Comparison of ENCODE assay signal across 11 mouse cellular contexts in genomic region chr4:151404581-151405256, GRCm38 (mm10).
DNase-seq lines count a peak whose midpoint lies in the region; TF ChIP-seq lines count a peak whose summit lies in the region.
"Had no signal": no experiment of that assay in that cellular context is flagged by ENCODE, and none has a peak within 500 bp of the region (broad histone marks: within the 10 kb centered on the region; RNA-seq: fewer than 3 reads in every experiment).

No protein-coding gene starts in this region.

- TF ChIP-seq POLR2A in kidney, adult 2 months (IDR thresholded peaks at IDR 0.05; ENCODE audit: low read depth, low read length), result no peak

- WGBS in kidney, adult 2 months, result 39% methylated on average over 17 of the region's 17 CpGs

- no peak overlapping the region for H3K4me3 ChIP-seq in kidney, adult 2 months (ENCODE audit: insufficient read depth, low read depth, low read length)

- peak; percentile 7 for DNase-seq in kidney, adult 2 months
- DNase-seq in kidney, adult 9 months, result no peak
- DNase-seq in ES-CJ7 (ENCODE audit: low read depth, low spot score) (peak; percentile 44), ZHBTc4 (ENCODE audit: low read depth, low spot score) (peak; percentile 89)
- DNase-seq in mesoderm, embryonic 11.5 days (ENCODE audit: low read depth, low spot score), result peak; percentile 67
- no peak for DNase-seq in left cerebral cortex, adult 18-20 months (ENCODE audit: low spot score in 2 of 2)
- no peak for DNase-seq in adrenal gland, postnatal 14 days
- DNase-seq: adrenal gland, adult 8-10 months; layer of hippocampus, adult 9-11 months; right cerebral cortex, postnatal 4 days had no signal

- no peaks in the 10 kb centered on the region for H3K36me3 ChIP-seq in kidney, adult 2 months (ENCODE audit: control insufficient read depth, insufficient read depth, low read length)
- H3K36me3 ChIP-seq: G1E had no signal

- no peak overlapping the region for H3K27ac ChIP-seq in kidney, adult 2 months (ENCODE audit: insufficient read depth, low read depth, low read length)

- H3K4me1 ChIP-seq in kidney, adult 2 months (ENCODE audit: control insufficient read depth, insufficient read depth, low read length), result no peaks in the 10 kb centered on the region

- no peaks in the 10 kb centered on the region for H3K27me3 ChIP-seq in kidney, adult 2 months (replicated peaks; ENCODE audit: control insufficient read depth, insufficient read depth, low read length)

- no peak for TF ChIP-seq CTCF in kidney, adult 2 months (conservative IDR thresholded peaks at IDR 0.05; ENCODE audit: insufficient read depth, insufficient read length, low read depth, low read length)

Comparison
In these comparisons a context has a peak if more than half of its experiments do, and no peak if none do; other contexts are left out.
1. DNase-seq: peak in kidney, adult 2 months (single experiment), ES-CJ7 (single experiment), ZHBTc4 (single experiment) and mesoderm, embryonic 11.5 days (single experiment); none in kidney, adult 9 months (single experiment), left cerebral cortex, adult 18-20 months (0 of 2) and adrenal gland, postnatal 14 days (single experiment).